In the genomic region with DNA sequence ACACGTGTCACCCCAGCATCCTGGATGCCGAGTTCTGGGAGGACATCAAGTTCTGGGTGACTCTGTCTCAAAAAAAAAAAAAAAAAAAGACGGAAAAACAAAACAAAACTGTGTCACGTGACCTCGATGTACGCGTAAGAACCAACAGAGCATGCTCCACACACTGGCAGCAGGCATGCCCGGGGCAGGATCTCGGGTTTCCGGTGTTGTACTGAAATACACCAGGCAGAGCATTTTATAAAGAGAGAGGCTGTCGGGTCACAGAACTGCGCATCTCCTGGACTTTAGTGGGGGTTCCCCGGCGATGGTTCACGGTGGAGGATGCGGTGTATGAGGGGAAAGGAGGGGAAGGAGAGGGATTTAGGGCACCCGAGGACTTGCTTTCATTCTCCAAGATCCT, we compare ENCODE assay signal across 8 mouse cellular contexts.
A peak's percentile ranks its signal among the peaks of the same experiment; 100 is the strongest.
DNase-seq lines count a peak whose midpoint lies in the region; ATAC-seq and TF ChIP-seq lines count a peak whose summit lies in the region.

No protein-coding gene starts in this region.

- H3K4me1 ChIP-seq in neural tube, embryonic 13.5 days (replicated peaks) = peaks cover 9% of the 10 kb centered on the region
- peaks cover 36% of the 10 kb centered on the region for H3K4me1 ChIP-seq in forebrain, embryonic 16.5 days (replicated peaks; ENCODE audit: control insufficient read depth, insufficient read depth, low read length)
- H3K4me1 ChIP-seq in lung, postnatal 0 days (ENCODE audit: insufficient read depth, low read depth, low read length) = no peaks in the 10 kb centered on the region

- TF ChIP-seq EP300 in lung, postnatal 0 days (IDR thresholded peaks at IDR 0.05) = no peak

- H3K27me3 ChIP-seq in neural tube, embryonic 13.5 days = peaks cover 32% of the 10 kb centered on the region
- H3K27me3 ChIP-seq in forebrain, embryonic 16.5 days (replicated peaks; ENCODE audit: control insufficient read depth, insufficient read depth, low read length) = no peaks in the 10 kb centered on the region
- H3K27me3 ChIP-seq in lung, postnatal 0 days (replicated peaks; ENCODE audit: insufficient read depth, low read length) = no peaks in the 10 kb centered on the region

- intact Hi-C loops in heart, postnatal 14 days (cut with DNase I) = no loop called here

- no peak overlapping the region for H3K27ac ChIP-seq in neural tube, embryonic 13.5 days (replicated peaks)
- H3K27ac ChIP-seq in forebrain, embryonic 16.5 days (ENCODE audit: low read length) = peak overlapping the region; percentile 97
- no peak overlapping the region for H3K27ac ChIP-seq in lung, postnatal 0 days (ENCODE audit: low read length)

- no peaks in the 10 kb centered on the region for H3K36me3 ChIP-seq in neural tube, embryonic 13.5 days
- no peaks in the 10 kb centered on the region for H3K36me3 ChIP-seq in forebrain, embryonic 16.5 days (ENCODE audit: control insufficient read depth, insufficient read depth)
- H3K36me3 ChIP-seq in lung, postnatal 0 days (ENCODE audit: insufficient read depth, low read length) = no peaks in the 10 kb centered on the region

- WGBS in neural tube, embryonic 13.5 days = 51% methylated on average over 17 of the region's 17 CpGs
- WGBS in forebrain, embryonic 16.5 days = 33% methylated on average over 17 of the region's 17 CpGs
- 35% methylated on average over 17 of the region's 17 CpGs for WGBS in lung, postnatal 0 days

- DNase-seq in neural tube, embryonic 10.5 days (ENCODE audit: extremely low spot score, low spot score) = no peak
- peak; percentile 56 for DNase-seq in lung, postnatal 0 days (ENCODE audit: low spot score)
- no peak for DNase-seq in spleen, postnatal 14 days (ENCODE audit: low spot score in 2 of 2)
- no peak for DNase-seq in left cerebral cortex, adult 9 months (ENCODE audit: low spot score in 2 of 2)
- DNase-seq in heart, postnatal 14 days = no peak
- DNase-seq in left cerebral cortex, adult 11 months (ENCODE audit: low spot score) = no peak

- H3K9me3 ChIP-seq in neural tube, embryonic 13.5 days = no peaks in the 10 kb centered on the region
- H3K9me3 ChIP-seq in forebrain, embryonic 16.5 days (ENCODE audit: control insufficient read depth, low read length) = no peaks in the 10 kb centered on the region
- no peaks in the 10 kb centered on the region for H3K9me3 ChIP-seq in lung, postnatal 0 days (ENCODE audit: low read length)

- no peak overlapping the region for H3K9ac ChIP-seq in neural tube, embryonic 13.5 days
- H3K9ac ChIP-seq in forebrain, embryonic 16.5 days (replicated peaks; ENCODE audit: low read depth, low read length) = peak overlapping the region; percentile 20; the same call in 1 of the 2 replicates
- H3K9ac ChIP-seq in lung, postnatal 0 days (replicated peaks; ENCODE audit: low read depth) = no peak overlapping the region

- no peak overlapping the region for H3K4me3 ChIP-seq in neural tube, embryonic 13.5 days
- no peak overlapping the region for H3K4me3 ChIP-seq in forebrain, embryonic 16.5 days (replicated peaks; ENCODE audit: low read length)
- no peak overlapping the region for H3K4me3 ChIP-seq in lung, postnatal 0 days (ENCODE audit: low read depth, low read length)

- TF ChIP-seq CTCF in lung, postnatal 0 days (IDR thresholded peaks at IDR 0.05) = no peak

- H3K4me2 ChIP-seq in neural tube, embryonic 13.5 days = 0 out of 2 replicates have a peak overlapping the region, but pooled peaks have one; percentile 20
- peak overlapping the region; percentile 37 for H3K4me2 ChIP-seq in forebrain, embryonic 16.5 days (ENCODE audit: low read length)
- peak overlapping the region; percentile 27; the same call in 1 of the 2 replicates for H3K4me2 ChIP-seq in lung, postnatal 0 days (replicated peaks; ENCODE audit: low read depth, low read length)

- no peak for ATAC-seq in neural tube, embryonic 13.5 days (ENCODE audit: low read depth)
- no peak for ATAC-seq in forebrain, embryonic 16.5 days
- ATAC-seq in lung, postnatal 0 days = peak; percentile 40; the same call in 1 of the 2 replicates
